Mouse (Mus musculus) lung, postnatal 25 days (tissue): ENCODE results near the gene Ttll5.

ENCODE experiments used
- DNase-seq: peaks from one replicate; pipeline ENCODE4 v3.0.0; 2022; ENCODE audit warnings: low spot score

The Ttll5 gene

DNA sequence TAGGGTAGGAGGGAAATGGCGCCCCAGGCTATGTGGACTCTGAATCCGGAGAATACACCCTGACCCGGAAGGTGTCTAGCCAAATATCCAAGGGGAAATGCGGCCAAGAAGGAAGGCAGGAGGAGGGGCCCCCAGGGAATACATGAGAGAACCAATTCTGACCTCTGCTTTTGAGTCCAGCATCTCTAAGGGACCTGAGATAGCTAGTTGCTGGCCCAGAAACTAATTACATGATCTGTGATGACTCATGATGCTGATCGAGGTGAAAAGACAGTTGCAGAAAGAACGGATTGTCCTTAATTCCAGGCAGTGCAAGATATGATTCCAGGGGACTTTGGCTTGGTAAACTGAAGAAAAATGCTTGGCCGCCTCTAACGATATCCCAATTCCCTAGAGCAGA, 232.5 kb downstream of the Ttll5 start:
- DNase-seq, result no peak

DNA sequence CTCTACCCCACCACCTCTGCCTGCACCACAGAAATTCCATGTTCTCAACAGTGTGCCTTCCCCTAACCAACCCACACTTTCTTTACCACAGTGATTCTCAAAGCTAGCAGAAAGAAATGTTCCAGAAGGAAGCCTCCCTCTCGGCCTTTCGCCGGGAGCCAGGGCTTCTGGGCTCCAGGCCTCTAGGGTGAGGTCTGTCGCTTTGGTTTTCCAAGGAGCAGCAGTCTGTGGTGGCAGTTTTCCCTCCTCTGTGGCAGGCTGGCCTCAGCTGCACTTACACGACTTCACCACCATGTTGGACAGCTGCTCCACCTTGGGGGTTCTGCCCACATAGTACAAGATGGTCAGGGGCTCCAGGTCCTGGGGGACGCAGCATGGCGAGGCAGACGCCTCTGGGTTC, 233.1 kb downstream of the Ttll5 start:
- DNase-seq, result no peak

- DNase-seq, result peak; percentile 30
Observed at GRCm38 (mm10) chr12:86059341-86059740, 234.9 kb downstream of the Ttll5 start.

GRCm38 (mm10) chr12:86064796-86065195, 240.3 kb downstream of the Ttll5 start:
- DNase-seq, result no peak

DNA sequence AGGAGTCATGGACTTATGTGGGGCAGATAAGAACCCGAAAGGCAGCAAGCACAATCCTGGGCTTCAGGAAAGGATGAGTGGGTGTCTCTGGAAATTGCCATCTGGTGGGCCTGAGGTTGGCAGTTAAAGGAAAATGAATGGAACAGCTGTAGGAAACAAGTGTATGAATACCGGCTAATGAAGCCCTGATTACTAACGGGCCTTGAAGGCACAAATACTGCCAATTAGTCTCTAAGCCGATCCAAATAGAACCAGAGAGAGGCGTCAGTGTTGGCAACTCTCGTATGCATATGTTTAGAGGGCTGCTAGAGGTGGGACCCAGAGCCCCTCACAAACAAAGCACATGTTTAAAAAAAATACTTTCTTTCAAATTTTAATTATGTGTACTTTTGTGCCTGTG, 247.0 kb downstream of the Ttll5 start:
- DNase-seq, result no peak

GRCm38 (mm10) chr12:86074681-86075080, 250.2 kb downstream of the Ttll5 start:
- no peak for DNase-seq

GRCm38 (mm10) chr12:86075358-86075757, 250.9 kb downstream of the Ttll5 start:
- DNase-seq, result no peak

DNA sequence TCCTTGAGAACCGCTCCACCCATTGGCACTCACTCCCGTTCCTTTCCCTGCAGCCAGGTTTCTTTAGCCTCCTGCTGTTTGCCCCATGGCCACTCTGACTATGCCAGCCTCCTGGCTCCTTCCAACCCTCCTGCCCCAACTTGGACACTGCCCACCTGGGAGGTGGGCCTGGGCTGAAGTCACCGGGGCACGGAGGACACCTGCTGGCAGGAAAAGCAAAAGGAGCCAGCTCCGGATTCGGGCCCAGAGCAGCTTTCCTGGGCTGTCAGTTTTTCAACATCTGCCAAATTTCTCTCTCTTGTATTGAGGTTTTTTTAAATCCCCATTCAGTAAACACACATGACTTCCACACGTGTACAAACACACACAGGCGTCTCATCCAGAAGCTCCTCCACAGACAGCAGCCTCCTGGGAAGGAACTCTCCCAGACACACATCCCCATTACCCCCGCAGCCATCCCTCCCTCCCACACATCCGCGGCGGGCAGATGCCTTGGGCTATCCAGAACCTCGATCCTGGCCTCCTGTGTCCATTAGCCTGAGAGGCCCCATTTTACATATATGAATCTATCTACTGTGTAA, 252.0 kb downstream of the Ttll5 start:
- peak; percentile 37 for DNase-seq

GRCm38 (mm10) chr12:86077322-86077721, 252.9 kb downstream of the Ttll5 start:
- DNase-seq, result no peak

GRCm38 (mm10) chr12:86077736-86078135, 253.3 kb downstream of the Ttll5 start:
- DNase-seq, result no peak

- DNase-seq, result no peak
Observed at GRCm38 (mm10) chr12:86078176-86078552, 253.7 kb downstream of the Ttll5 start.

DNA sequence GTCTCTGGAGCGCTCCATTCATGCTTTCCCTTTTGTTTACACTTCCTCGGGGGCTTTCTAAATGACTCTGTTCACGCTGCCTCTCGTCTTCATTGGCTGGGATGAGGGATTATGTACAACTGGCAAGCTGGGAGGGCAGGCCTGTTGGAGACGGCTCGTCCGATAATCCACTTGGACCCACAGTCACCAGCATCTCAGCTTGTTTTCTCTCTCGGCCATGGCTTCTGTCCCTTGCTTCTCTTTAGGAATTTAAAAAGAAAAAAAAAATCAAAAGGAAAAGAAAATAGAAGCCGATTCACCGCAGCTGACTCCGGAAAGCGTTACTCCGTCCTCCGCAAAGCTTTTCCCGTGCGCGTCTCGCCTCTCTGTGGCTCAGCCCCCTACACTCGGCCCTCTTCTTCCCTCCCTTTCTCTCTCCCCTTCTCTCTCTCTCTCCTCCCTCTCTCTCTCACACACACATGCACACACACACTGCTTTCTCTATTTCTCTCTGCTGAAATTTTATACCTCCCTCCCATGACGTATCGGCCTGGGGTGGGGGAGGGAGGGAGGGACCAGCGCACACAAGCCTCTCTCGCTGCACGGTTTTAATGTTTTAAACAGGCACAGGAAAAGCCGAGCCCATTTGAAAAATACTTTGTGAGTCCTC, 254.2 kb downstream of the Ttll5 start, which contains the start of gene Tgfb3:
Gene Tgfb3 (minus strand): TSS at position 489 of the 649 bp plus-strand sequence.
- peak; percentile 55 for DNase-seq

DNA sequence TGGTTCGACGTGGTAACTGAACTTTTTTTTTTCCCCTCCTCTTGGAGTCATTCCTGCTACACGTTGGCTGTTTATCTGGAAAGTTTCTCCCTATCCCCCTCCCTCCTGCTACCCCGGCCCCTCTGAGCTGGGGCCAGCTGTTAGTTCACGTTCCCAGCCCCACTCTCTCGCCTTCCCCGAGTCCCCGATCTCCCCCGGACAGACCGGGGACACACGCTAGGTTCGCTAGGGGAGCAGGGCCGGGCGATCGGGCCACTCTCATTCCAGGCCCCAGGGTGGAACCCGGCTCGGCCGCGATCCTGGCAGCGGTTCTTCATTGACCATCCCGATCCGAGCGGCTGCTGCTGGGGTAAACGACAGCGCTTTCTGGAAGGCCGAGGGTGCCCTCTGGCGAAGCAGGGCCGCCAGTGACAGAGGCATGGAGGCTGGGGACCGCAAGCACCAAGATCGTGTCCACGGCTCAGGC, 254.8 kb downstream of the Ttll5 start:
- DNase-seq, result peak; percentile 93

DNA sequence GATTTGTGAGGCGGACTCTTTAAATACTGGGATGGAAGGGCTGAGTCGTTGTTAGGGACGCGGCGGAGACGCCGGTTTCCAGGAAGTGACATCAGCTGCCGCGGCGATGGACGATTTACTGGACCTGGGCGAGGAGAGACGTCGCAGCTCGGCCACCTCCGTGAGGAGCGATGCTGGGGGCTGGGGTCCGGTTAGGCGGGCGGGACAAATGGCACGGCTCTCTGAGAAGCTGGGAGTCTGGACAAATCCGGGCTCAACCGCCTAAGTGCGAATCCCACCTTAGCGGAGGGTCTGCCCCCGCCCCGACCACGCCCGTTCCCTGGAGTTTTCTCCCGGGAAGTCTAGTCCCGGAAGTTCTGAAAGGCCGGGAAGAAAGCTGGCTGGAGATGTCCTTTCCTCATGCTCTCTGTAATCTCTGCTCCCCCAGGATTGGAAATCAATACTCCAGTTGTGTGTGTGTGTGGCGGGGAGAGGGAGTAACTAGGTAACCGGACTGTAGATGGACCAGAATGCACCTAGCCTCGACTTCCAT, 258.1 kb downstream of the Ttll5 start, which contains the start of gene Ift43:
Gene Ift43 (plus strand): TSS at position 61 of the 532 bp plus-strand sequence.
- DNase-seq, result peak; percentile 88

GRCm38 (mm10) chr12:86085873-86086272, 261.4 kb downstream of the Ttll5 start:
- no peak for DNase-seq

DNA sequence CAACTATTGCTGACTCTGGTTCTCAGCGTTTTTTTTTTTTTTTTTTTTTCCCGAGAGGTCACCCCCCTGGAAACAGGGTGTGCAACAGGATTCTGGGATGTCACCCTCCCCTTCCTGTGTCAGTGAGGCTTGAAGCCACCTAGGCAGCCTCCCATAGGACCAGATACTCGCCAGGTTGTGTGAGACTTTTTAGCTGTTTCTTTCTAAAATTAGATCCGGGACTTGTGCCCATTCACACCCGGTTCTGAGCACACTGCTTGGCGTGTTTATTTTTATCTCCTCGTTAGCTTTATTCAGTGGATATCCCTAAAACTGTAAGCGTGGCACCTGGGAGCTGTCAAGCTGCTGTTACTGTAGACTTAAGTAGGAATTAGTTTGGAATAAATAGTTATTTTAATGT, 262.1 kb downstream of the Ttll5 start:
- DNase-seq, result no peak

DNA sequence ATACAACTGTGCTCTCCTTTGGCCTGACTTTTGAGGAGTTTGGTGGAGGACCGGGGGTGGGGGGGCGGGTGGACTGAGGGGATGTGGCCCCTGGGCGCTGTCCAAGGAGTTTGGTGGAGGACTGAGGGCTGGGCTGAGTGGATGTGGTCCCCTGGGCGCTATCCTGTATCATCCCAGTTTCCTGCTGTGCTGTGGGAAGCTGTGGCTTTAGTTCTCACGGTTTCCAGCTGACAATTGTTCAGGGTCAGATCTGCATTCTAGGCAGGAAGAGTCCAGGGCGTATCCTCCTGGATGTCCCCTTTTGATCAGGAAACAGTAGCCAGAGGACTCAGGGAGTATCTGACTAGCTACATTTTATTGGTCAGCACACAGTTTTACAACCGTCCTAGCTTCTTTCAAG, 263.6 kb downstream of the Ttll5 start:
- peak; percentile 50 for DNase-seq

DNA sequence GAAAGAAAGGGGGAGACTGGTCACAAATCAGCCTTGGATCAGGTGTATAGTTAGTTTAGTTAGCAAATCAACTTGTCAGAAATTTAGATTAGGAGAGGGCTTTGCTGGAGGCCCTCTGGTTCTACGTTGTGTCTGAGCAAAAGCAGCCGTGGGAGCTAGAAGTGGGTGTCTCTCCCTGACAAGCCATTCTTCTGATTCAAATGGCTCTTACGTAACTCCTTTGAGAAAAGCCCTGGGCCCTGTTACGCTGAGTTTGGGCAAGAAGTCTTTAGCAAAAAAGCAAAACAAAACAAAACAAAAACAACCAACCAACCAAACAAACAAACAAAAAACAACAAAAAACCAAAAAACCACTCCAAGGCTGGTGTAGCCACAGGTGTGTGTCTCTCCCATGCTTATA, 266.3 kb downstream of the Ttll5 start:
- no peak for DNase-seq

GRCm38 (mm10) chr12:86091601-86092132, 267.2 kb downstream of the Ttll5 start:
- peak; percentile 66 for DNase-seq

GRCm38 (mm10) chr12:86094075-86094474, 269.6 kb downstream of the Ttll5 start:
- no peak for DNase-seq

DNA sequence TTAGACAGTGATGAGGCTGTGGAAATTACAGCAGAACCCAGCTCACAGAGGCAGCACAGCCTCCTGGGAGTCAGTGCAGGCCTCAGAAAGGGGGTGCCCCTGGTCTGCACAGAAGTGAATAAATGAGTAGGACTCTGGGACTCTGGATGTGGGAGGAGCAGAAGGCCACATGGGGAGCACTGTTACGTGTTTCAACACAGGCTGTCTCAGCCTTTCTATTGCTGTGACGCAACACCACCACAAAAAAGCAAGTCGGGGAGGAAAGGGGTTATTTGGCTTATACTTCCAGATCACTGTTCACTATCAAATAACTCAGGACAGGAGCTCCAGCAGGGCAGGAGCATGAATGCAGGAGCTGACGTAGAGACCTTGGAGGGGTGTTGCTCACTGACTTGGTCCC, 271.3 kb downstream of the Ttll5 start:
- no peak for DNase-seq

DNA sequence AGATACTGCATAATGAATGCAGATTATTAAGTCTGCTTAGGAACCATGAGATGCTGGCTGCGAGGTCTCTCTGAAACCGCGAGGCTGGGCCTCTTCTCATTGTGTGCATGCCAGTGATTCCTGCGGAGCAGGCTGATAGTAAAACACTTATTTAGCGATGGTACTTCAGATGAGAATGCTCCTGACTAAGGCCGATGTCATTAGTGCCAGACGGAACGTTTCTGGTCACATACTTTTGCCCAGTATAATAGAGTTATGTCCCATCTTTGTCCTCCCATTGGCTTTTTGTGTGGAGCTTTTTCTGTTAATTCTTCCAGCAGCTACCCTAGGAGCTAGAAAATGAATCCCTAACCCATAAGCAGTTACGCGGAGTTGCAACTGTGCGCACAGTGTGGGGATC, 273.3 kb downstream of the Ttll5 start:
- no peak for DNase-seq

GRCm38 (mm10) chr12:86100711-86101110, 276.3 kb downstream of the Ttll5 start:
- no peak for DNase-seq
